13 mouse cellular contexts compared by ENCODE assay signal in the genomic region with DNA sequence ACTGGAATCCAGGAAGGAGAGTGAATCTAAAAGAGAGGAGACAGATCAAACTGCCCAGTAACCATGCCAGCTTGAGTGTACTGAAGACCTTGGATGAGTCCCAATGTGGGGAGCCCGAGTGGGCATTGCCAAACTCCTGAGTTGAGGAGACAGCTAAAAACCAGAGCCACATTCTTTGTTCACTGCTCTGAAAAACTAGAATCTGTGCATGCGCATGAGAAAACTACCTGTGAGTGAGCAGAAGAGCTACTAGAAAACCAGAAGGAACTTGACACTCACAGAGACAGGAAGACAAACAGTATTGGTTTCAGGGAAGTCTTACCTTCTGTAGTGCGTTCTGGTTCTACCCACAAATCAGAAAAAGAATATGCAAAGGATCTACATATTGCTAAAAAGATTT.
"Had no signal": no experiment of that assay in that cellular context is flagged by ENCODE, and none has a peak within 500 bp of the region (broad histone marks: within the 10 kb centered on the region; RNA-seq: fewer than 3 reads in every experiment).

No protein-coding gene starts in this region.

- ATAC-seq: liver, postnatal 0 days; midbrain, embryonic 16.5 days had no signal

- H3K36me3 ChIP-seq: kidney, embryonic 15.5 days; limb, embryonic 10.5 days; liver, embryonic 13.5 days; midbrain, embryonic 12.5 days had no signal

- H3K4me2 ChIP-seq: liver, embryonic 13.5 days; midbrain, embryonic 12.5 days had no signal

- H3K4me3 ChIP-seq: kidney, embryonic 15.5 days; left cerebral cortex, adult 2 months; limb, embryonic 10.5 days; liver, embryonic 13.5 days; midbrain, embryonic 12.5 days had no signal

- DNase-seq: kidney, adult 18-20 months; kidney, postnatal 25 days; liver, embryonic 13.5 days; liver, postnatal 0 days; right cerebral cortex, adult 18-20 months; right cerebral cortex, postnatal 25 days; thymus, postnatal 4 days had no signal

- H3K27ac ChIP-seq: kidney, embryonic 15.5 days; left cerebral cortex, adult 2 months; limb, embryonic 10.5 days; liver, embryonic 13.5 days; midbrain, embryonic 12.5 days; stomach, postnatal 0 days had no signal

- H3K27me3 ChIP-seq: kidney, embryonic 15.5 days; liver, embryonic 13.5 days; midbrain, embryonic 12.5 days had no signal

- H3K9ac ChIP-seq: kidney, embryonic 15.5 days; liver, embryonic 13.5 days; liver, postnatal 0 days; midbrain, embryonic 12.5 days had no signal

- H3K4me1 ChIP-seq: kidney, embryonic 15.5 days; limb, embryonic 10.5 days; liver, embryonic 13.5 days; midbrain, embryonic 12.5 days had no signal

- H3K9me3 ChIP-seq: kidney, embryonic 15.5 days; limb, embryonic 10.5 days; liver, embryonic 13.5 days; midbrain, embryonic 12.5 days had no signal
